Mouse (Mus musculus) olfactory bulb, adult 2 months (tissue): ENCODE measurements at regions not wholly inside any gene's neighbourhood (a gene's known extent, or its start where the extent isn't known, plus 50 kb on each side); places are given as distances from the start of the nearest gene placed in this dataset.

Source experiments
- CTCF ChIP-seq: fragments of 200-500 bp; IDR thresholded peaks from 2 replicates; pipeline ENCODE4 v1.5.1; 2012; ENCODE audit warnings: low read depth, mild to moderate bottlenecking, low read length, moderate library complexity; ENCODE audit not compliant: insufficient read depth
- POLR2A ChIP-seq: fragments of 200-500 bp; IDR thresholded peaks from 2 replicates; pipeline ENCODE4 v1.6.1; 2012; ENCODE audit warnings: mild to moderate bottlenecking, low read depth, low read length, moderate library complexity; ENCODE audit not compliant: insufficient read depth

DNA sequence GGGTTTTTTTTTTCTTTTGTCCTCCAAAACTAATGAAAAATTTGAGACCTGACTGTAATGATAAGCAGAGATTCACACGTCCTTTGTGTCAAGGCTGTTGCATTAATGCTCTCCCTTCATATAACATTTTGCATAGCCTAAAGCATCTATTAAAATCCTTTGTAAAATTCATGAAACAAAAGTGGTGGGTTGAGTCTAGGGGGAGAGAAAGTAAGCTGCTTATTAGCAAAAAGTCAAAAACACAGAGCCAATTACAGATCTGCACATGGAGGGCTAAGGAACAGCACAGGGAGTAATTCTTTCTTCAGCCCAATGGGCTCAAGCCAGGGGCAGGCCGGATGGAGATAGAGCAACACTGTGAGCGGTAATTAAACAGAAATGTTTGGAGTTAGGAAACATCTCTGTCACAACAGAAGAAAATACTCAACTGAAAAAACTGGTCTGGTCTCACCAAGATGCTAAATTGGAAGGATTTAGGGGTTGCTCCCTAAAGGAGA is 298.3 kb upstream of the Atp5g3 start:
- TF ChIP-seq POLR2A (no peak), CTCF (no peak)
